Mouse (Mus musculus) spleen, postnatal 10 days (tissue): ENCODE results near the gene Gm13757.
"Not testable (repeated sequence)": the region's sequence is repeated elsewhere in the genome, so short reads cannot be mapped to it uniquely, and the experiment has no call there.

Source experiments
- DNase-seq, 2 experiments: peaks; one replicate each; pipeline ENCODE4 v3.0.0; 2021 to 2022; ENCODE audit warnings: low spot score in 2 of 2

Gm13757 gene

GRCm38 (mm10) chr2:88449031-88449430 lies at the start of gene Gm13757:
Gm13757 (minus strand) TSS chr2:88449131.
- DNase-seq: no peak

- DNase-seq: no peak
Observed at GRCm38 (mm10) chr2:88493020-88493419, 44.1 kb upstream of the Gm13757 start, which contains the start of gene Olfr1185-ps1. Olfr1185-ps1 (plus strand) TSS chr2:88493320.

- no peak for DNase-seq
Observed at GRCm38 (mm10) chr2:88483298-88483697, 34.4 kb upstream of the Gm13757 start, which contains the start of gene Olfr1184. Olfr1184 (plus strand) TSS chr2:88483598.

GRCm38 (mm10) chr2:88454567-88454966 lies 5.6 kb upstream of the Gm13757 start, which contains the start of gene Olfr1183:
Olfr1183 (plus strand) TSS chr2:88454867.
- DNase-seq: not testable (repeated sequence)

GRCm38 (mm10) chr2:88426071-88426470 lies 22.9 kb downstream of the Gm13757 start, which contains the start of gene Olfr1181:
Olfr1181 (minus strand) TSS chr2:88426171.
- DNase-seq: no peak

- DNase-seq: no peak
Observed at GRCm38 (mm10) chr2:88419051-88419450, 29.9 kb downstream of the Gm13757 start, which contains the start of gene Olfr1180. Olfr1180 (minus strand) TSS chr2:88419151.

GRCm38 (mm10) chr2:88406353-88406752 lies 42.6 kb downstream of the Gm13757 start, which contains the start of gene Olfr1179:
Olfr1179 (minus strand) TSS chr2:88406453.
- no peak for DNase-seq
